Mouse (Mus musculus): ENCODE results near the gene Htr2b. TPM values are rescaled to one million over a fixed set of nuclear protein-coding genes. Genes with fewer than 3 reads are reported as not detected.

The Htr2b gene
- total and polyA plus RNA-seq, 3 experiments = 0.47 TPM; not detected in 2

DNA sequence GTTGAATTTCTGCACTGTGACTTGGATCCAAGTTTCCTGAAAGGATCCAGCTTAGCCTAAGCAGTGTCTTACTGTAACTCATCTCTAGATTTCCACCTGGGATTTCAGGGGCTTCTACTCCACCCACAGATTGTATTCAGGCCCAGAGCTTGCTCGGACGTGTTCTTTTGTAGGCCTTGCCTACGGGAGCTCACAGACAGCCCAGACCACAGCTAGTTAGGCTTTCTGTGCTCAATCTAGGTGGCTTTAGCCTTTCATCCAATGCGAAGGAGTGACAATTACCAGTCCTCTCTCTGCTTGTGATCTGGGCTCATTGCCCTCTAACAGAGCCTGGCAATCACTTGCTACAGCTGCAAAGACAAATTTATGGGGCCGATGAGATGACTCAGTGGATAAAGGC is 34.5 kb upstream of the Htr2b start:
- TF ChIP-seq MYC (IDR thresholded peaks at IDR 0.05; ENCODE audit: low read depth, low read length) (no peak), JUND (conservative IDR thresholded peaks at IDR 0.05; ENCODE audit: low read depth, low read length) (no peak), POLR2A (IDR thresholded peaks at IDR 0.05; ENCODE audit: low read depth, low read length) (no peak), USF1 (IDR thresholded peaks at IDR 0.05; ENCODE audit: low read depth, low read length) (no peak), SMC3 (IDR thresholded peaks at IDR 0.05; ENCODE audit: low read depth, low read length) (no peak), POLR2AphosphoS2 (IDR thresholded peaks at IDR 0.05; ENCODE audit: low read depth, low read length) (no peak), HCFC1 (IDR thresholded peaks at IDR 0.05; ENCODE audit: low read depth, low read length) (no peak), TCF12 (IDR thresholded peaks at IDR 0.05; ENCODE audit: low read depth, low read length) (no peak), E2F4 (IDR thresholded peaks at IDR 0.05; ENCODE audit: insufficient replicate concordance, low read depth, low read length) (no peak), UBTF (IDR thresholded peaks at IDR 0.05; ENCODE audit: low read depth, low read length) (no peak), ZNF384 (IDR thresholded peaks at IDR 0.05; ENCODE audit: low read depth, low read length) (no peak), MAZ (IDR thresholded peaks at IDR 0.05; ENCODE audit: low read depth, low read length) (no peak), MAX (IDR thresholded peaks at IDR 0.05; ENCODE audit: low read length) (no peak), PAX5 (IDR thresholded peaks at IDR 0.05; ENCODE audit: low read length) (no peak), EP300 (IDR thresholded peaks at IDR 0.05; ENCODE audit: low read length) (no peak), RAD21 (IDR thresholded peaks at IDR 0.05; ENCODE audit: low read depth, low read length) (no peak), IRF4 (IDR thresholded peaks at IDR 0.05; ENCODE audit: low read depth, low read length) (no peak), ELF1 (IDR thresholded peaks at IDR 0.05; ENCODE audit: low read depth, low read length) (no peak), USF2 (conservative IDR thresholded peaks at IDR 0.05; ENCODE audit: low read depth, low read length) (no peak), ZC3H11A (IDR thresholded peaks at IDR 0.05; ENCODE audit: low read depth, low read length) (no peak)
- Histone ChIP-seq H3K4me1 (ENCODE audit: control insufficient read depth in 1 of 2, insufficient read depth in 2 of 2) (peaks cover 2 to 11% of the 10 kb centered on the region in 2 experiments; a peak in 2 of 4 replicates), H3K79me2 (replicated peaks; ENCODE audit: control insufficient read depth, extremely low read depth, insufficient read depth, poor library complexity, severe bottlenecking) (no peaks in the 10 kb centered on the region), H3K36me3 (replicated peaks in 1 of 2; ENCODE audit: control insufficient read depth in 1 of 2, insufficient read depth in 1 of 2, low read length in 1 of 2) (peaks cover 0 to 4% of the 10 kb centered on the region in 2 experiments), H3K4me3 (replicated peaks in 1 of 3; ENCODE audit: low read depth in 2 of 3, low read length in 2 of 3, poor library complexity in 1 of 3) (no peak overlapping the region), H3K27me3 (replicated peaks) (no peaks in the 10 kb centered on the region), H3K4me2 (ENCODE audit: insufficient read depth, low read depth, poor library complexity, severe bottlenecking) (no peak overlapping the region), H3K27ac (ENCODE audit: insufficient read depth, low read depth) (no peak overlapping the region), H3K9ac (ENCODE audit: insufficient read depth, low read depth) (no peak overlapping the region), H3K9me3 (replicated peaks; ENCODE audit: low read length) (no peaks in the 10 kb centered on the region)
- no peak for DNase-seq (ENCODE audit: extremely low read depth)
- dilution Hi-C loops (cut with MboI; ENCODE audit: extremely low pct_ligation_motif_present, extremely low pct_unique_long_range_greater_than_20kb, low sequenced_read_pairs) (no loop called here), in situ Hi-C loops (cut with MboI; ENCODE audit: low pct_ligation_motif_present, low pct_unique_long_range_greater_than_20kb, low sequenced_read_pairs) (no loop called here)

- Histone ChIP-seq H3K4me1 (ENCODE audit: control insufficient read depth in 1 of 2, insufficient read depth in 2 of 2) (0 out of 4 replicates have a peak, but pooled peaks cover 0 to 6% of the 10 kb centered on the region in 2 experiments), H3K9ac (ENCODE audit: insufficient read depth, low read depth) (no peak overlapping the region), H3K4me3 (replicated peaks in 1 of 3; ENCODE audit: low read depth in 2 of 3, low read length in 2 of 3, poor library complexity in 1 of 3) (no peak overlapping the region), H3K9me3 (replicated peaks; ENCODE audit: low read length) (no peaks in the 10 kb centered on the region), H3K27ac (ENCODE audit: insufficient read depth, low read depth) (no peak overlapping the region), H3K27me3 (replicated peaks) (no peaks in the 10 kb centered on the region), H3K36me3 (replicated peaks in 1 of 2; ENCODE audit: control insufficient read depth in 1 of 2, insufficient read depth in 1 of 2, low read length in 1 of 2) (peaks cover 4 to 21% of the 10 kb centered on the region in 2 experiments), H3K79me2 (replicated peaks; ENCODE audit: control insufficient read depth, extremely low read depth, insufficient read depth, poor library complexity, severe bottlenecking) (no peaks in the 10 kb centered on the region), H3K4me2 (ENCODE audit: insufficient read depth, low read depth, poor library complexity, severe bottlenecking) (no peak overlapping the region)
- in situ Hi-C loops (cut with MboI; ENCODE audit: low pct_ligation_motif_present, low pct_unique_long_range_greater_than_20kb, low sequenced_read_pairs) (no loop called here), dilution Hi-C loops (cut with MboI; ENCODE audit: extremely low pct_ligation_motif_present, extremely low pct_unique_long_range_greater_than_20kb, low sequenced_read_pairs) (no loop called here)
- DNase-seq (ENCODE audit: extremely low read depth) = no peak
- TF ChIP-seq SMC3 (IDR thresholded peaks at IDR 0.05; ENCODE audit: low read depth, low read length) = peak; percentile 30
- TF ChIP-seq CTCF (conservative IDR thresholded peaks at IDR 0.05 in 1 of 2, IDR thresholded peaks at IDR 0.05 in 1 of 2; ENCODE audit: low read depth in 2 of 2, low read length in 2 of 2) = peak in 1 of 2 experiments; percentile 51; a peak in 2 of 4 replicates
- no peak for TF ChIP-seq EP300 (IDR thresholded peaks at IDR 0.05; ENCODE audit: low read length)
These were observed 32.5 kb upstream of the Htr2b start for GRCm38 (mm10) chr1:86144001-86144944.
